Mouse (Mus musculus): ENCODE measurements around the gene Tsga10. TPM values are rescaled to one million over a fixed set of nuclear protein-coding genes. Genes with fewer than 3 reads are reported as not detected.
"Not testable (repeated sequence)": the region's sequence is repeated elsewhere in the genome, so short reads cannot be mapped to it uniquely, and the experiment has no call there.

The Tsga10 gene
- polyA plus RNA-seq, 1 experiment from 2014 or later: 4.8 TPM

DNA sequence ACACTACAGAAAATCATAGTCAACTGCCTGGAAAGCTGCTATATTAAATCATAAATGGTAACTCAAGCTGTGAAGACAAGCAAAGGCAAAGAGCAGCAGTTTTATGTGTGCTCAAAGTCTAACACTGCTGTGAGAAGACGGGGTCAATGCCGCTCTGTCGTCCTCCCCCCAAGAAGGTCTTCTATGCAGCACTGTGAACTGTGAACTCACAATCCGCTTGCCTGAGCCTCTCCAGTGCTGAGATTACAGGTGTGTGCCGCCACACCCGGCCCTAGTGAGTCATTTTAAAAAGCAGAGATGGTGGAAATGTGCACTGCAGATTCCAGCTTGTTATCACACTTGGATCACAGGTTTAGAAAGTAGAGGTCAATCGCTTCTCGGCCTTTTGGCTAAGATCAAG is 19.4 kb downstream of the Tsga10 start:
- H3K27ac ChIP-seq: no peak overlapping the region
- H3K4me3 ChIP-seq (replicated peaks): no peak overlapping the region
- H3K27me3 ChIP-seq (replicated peaks): no peaks in the 10 kb centered on the region
- no peaks in the 10 kb centered on the region for H3K36me3 ChIP-seq
- no peaks in the 10 kb centered on the region for H3K9me3 ChIP-seq
- H3K9ac ChIP-seq: no peak overlapping the region
- no peak overlapping the region for H3K4me2 ChIP-seq
- H3K4me1 ChIP-seq: no peaks in the 10 kb centered on the region
- no peak for ATAC-seq (ENCODE audit: insufficient read depth, low FRiP score, low read depth)
- 75% methylated on average over 8 of the region's 8 CpGs for WGBS

DNA sequence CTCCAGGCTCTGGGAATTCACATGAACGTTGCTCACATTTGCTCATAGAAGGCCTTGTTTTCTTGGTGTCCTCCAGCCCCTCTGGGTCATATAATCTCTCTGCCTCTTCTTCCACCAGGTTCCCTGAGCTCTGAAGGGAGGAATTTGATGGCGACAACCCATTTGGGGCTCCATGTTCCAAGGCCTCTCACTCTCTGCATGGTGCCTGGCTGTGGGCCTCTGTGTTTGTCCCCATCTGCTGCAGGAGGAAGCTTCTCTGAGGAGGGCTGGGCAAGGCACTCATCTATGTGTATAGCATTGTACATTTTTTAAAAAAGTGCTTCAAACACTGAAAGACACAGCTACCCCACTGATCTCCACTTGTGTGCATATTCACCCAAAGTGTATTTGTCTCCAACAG is 34.5 kb downstream of the Tsga10 start:
- WGBS: 71% methylated on average over 2 of the region's 2 CpGs
- no peak for ATAC-seq (ENCODE audit: insufficient read depth, low FRiP score, low read depth)
- no peak overlapping the region for H3K9ac ChIP-seq

DNA sequence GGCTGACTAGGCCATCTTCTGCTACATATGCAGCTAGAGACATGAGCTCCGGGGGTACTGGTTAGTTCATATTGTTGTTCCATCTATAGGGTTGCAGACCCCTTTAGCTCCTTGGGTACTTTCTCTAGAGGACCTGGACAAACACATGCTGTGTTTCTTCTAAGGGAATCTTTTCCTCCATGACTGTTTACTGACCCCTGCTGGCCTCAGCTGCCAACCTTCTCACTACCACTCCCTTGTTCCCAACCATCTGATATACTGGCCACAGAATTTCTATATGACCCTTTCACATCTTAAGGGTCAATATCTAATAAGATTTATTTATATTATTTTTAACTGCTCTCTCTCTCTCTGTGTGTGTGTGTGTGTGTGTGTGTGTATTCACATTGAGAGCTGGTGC is 63.9 kb downstream of the Tsga10 start:
- H3K4me1 ChIP-seq; H3K9me3 ChIP-seq; H3K4me3 ChIP-seq (replicated peaks); H3K27me3 ChIP-seq (replicated peaks); H3K27ac ChIP-seq; H3K36me3 ChIP-seq; H3K9ac ChIP-seq; ATAC-seq (ENCODE audit: insufficient read depth, low FRiP score, low read depth); H3K4me2 ChIP-seq: not testable (repeated sequence)
- WGBS: 59% methylated on average over 1 of the region's 1 CpGs

More for the DNA sequence above, 34.5 kb downstream of the Tsga10 start:
- no peak overlapping the region for H3K27ac ChIP-seq
- no peaks in the 10 kb centered on the region for H3K4me1 ChIP-seq
- no peaks in the 10 kb centered on the region for H3K9me3 ChIP-seq
- H3K4me3 ChIP-seq (replicated peaks): no peak overlapping the region
- no peaks in the 10 kb centered on the region for H3K27me3 ChIP-seq (replicated peaks)
- no peaks in the 10 kb centered on the region for H3K36me3 ChIP-seq
- no peak overlapping the region for H3K4me2 ChIP-seq

DNA sequence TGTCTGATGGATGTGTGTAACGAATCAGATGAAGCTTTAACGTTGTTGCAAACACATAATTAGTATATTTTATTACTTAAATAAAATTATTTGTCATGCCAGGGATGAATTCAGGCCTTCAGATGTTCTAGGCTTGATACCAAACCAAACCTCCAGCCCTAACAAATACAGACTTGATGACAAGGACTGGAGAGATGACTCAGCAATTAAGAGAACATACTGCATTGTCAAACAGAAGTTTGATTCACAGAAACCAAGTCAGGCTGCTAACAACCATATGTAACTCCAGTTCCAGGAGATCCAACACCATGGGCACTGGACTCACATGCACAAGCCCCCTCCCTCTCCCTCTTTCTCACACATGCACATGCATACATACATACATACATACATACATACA is 65.9 kb downstream of the Tsga10 start:
- Histone ChIP-seq H3K9ac (no peak overlapping the region), H3K4me2 (no peak overlapping the region), H3K4me1 (no peaks in the 10 kb centered on the region), H3K9me3 (no peaks in the 10 kb centered on the region), H3K27me3 (replicated peaks) (no peaks in the 10 kb centered on the region), H3K36me3 (no peaks in the 10 kb centered on the region), H3K4me3 (replicated peaks) (no peak overlapping the region), H3K27ac (no peak overlapping the region)
- 87% methylated on average over 2 of the region's 2 CpGs for WGBS
- ATAC-seq (ENCODE audit: insufficient read depth, low FRiP score, low read depth): no peak

DNA sequence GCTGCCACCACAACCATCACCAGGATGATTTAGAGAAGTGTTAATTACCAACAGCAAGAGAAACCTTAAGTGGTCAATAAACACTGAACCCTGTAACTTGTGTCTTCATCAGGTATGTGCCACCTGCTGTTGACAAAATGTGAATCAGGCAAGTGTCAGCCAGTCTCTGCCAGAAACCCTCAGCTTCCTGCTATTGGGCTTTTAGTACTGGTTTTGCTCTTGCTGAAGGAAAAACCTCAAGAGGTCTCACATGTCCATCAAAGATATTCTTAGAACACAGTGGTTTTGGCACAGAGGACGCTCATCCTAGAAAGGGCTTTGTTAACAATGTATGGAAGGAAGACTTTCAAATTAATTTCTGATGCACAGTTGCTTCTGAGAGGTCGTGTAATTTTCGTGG is 66.7 kb downstream of the Tsga10 start:
- Histone ChIP-seq H3K27me3 (replicated peaks) (no peaks in the 10 kb centered on the region), H3K4me2 (no peak overlapping the region), H3K4me3 (replicated peaks) (no peak overlapping the region), H3K9me3 (no peaks in the 10 kb centered on the region), H3K36me3 (no peaks in the 10 kb centered on the region), H3K9ac (no peak overlapping the region), H3K27ac (no peak overlapping the region), H3K4me1 (no peaks in the 10 kb centered on the region)
- no peak for ATAC-seq (ENCODE audit: insufficient read depth, low FRiP score, low read depth)
- WGBS: 57% methylated on average over 3 of the region's 3 CpGs

DNA sequence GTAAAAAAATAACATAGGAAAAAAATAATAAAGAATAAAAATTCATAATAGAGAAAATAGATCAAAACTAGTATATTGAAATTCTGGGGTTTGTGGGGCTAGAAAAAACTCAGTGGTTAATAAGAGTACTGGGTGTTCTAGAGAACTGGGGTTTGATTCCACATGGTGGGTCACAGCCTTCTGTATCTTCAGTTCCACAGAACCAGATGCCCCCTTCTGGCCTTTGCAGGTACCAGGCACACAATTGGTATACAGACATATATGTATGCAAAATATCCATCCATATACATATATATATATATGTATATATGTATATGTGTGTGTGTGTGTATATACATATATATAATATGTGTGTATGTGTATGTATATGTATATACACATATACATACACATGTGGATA is 106.8 kb downstream of the Tsga10 start:
- H3K4me3 ChIP-seq (replicated peaks): no peak overlapping the region
- ATAC-seq (ENCODE audit: insufficient read depth, low FRiP score, low read depth): no peak
- H3K27ac ChIP-seq: no peak overlapping the region
- no peak overlapping the region for H3K9ac ChIP-seq
- no peaks in the 10 kb centered on the region for H3K36me3 ChIP-seq
- H3K9me3 ChIP-seq: no peaks in the 10 kb centered on the region
- no peaks in the 10 kb centered on the region for H3K4me1 ChIP-seq
- no peaks in the 10 kb centered on the region for H3K27me3 ChIP-seq (replicated peaks)
- H3K4me2 ChIP-seq: no peak overlapping the region

DNA sequence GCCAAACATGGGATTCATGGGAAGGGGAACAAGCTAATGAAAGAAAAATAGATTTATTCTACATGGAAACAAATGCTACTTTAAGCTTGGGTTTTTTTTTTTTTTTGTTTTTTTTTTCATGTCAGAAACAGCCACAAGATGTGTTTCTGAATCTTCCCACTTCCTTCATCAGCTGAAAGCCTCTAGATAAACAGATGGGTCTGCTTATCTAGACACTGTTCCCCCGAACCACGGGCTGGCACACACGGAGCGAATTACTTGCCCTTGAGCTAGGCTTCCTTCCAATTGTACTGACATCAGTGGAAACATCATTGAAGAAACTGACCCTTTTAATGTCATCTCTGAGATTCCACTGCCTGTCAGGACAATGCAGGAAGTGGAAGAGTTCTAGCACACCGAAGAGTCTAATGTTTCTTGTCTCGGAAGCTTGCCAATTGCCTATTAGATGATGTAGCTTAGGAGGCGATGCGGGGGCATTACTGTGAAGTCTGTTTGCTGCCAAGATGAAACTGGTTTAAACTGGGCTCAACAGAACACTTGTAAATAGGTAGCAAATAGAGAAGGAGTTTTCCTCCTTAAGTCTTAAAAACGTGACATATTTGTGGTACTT is 121.5 kb downstream of the Tsga10 start:
- Histone ChIP-seq H3K36me3 (no peaks in the 10 kb centered on the region), H3K27ac (no peak overlapping the region), H3K9me3 (no peaks in the 10 kb centered on the region), H3K4me1 (no peaks in the 10 kb centered on the region), H3K4me3 (replicated peaks) (no peak overlapping the region), H3K4me2 (no peak overlapping the region), H3K9ac (no peak overlapping the region), H3K27me3 (replicated peaks) (no peaks in the 10 kb centered on the region)
- 64% methylated on average over 9 of the region's 9 CpGs for WGBS
- ATAC-seq (ENCODE audit: insufficient read depth, low FRiP score, low read depth): no peak

DNA sequence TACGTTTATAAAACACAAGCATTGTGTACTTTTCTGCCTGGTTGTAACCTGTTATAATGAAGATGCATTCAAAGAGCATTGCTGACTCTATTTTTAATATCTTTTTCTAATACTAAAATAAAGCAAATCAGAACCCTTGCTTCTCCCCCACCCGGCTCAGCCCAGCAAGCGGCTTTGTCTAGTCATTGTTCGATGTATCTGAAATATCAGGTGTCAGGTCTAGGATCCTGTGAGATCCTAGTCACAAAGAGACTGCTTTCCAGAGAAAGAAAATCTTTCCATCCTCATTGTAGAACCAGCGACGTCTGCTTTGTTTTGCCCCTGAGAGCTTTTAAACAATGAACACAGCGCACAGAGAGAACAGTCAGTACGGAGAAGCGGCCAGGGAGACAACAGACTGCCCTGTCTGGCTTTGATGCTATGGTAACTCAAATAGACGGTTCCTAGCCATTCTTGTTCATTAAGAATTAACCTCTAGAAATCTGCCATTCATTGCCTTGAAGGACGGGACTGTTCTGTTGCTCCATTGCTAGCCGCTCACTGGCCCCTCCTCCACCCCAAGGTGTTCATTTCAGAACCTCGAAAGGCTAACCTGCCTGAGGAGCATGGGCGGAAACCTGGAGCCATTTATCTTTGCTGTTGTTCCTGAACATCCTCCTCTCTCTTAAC is 123.5 kb downstream of the Tsga10 start:
- Histone ChIP-seq H3K27me3 (replicated peaks) (no peaks in the 10 kb centered on the region), H3K9me3 (no peaks in the 10 kb centered on the region), H3K36me3 (no peaks in the 10 kb centered on the region), H3K9ac (no peak overlapping the region), H3K4me3 (replicated peaks) (no peak overlapping the region), H3K4me2 (no peak overlapping the region), H3K27ac (no peak overlapping the region), H3K4me1 (no peaks in the 10 kb centered on the region)
- no peak for ATAC-seq (ENCODE audit: insufficient read depth, low FRiP score, low read depth)
- 57% methylated on average over 14 of the region's 14 CpGs for WGBS

DNA sequence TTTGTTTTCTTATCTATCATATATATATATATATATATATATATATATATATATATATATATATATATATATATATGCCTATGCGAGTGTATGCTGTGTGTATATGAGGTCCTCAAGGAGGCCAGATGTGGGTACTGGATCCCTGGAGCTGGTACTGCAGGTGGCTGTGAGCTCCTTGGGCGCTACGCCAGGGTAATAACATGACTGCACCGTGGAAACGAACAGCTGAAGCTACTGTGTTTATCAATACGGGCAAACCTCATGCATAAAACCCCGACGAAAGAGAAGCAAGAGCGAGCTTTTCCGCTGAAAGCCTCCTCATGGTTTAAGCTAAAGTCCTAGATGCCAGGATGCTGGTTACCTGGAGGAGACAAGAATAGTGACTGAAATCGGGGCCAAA is 124.1 kb downstream of the Tsga10 start:
- Histone ChIP-seq H3K9me3 (no peaks in the 10 kb centered on the region), H3K4me2 (no peak overlapping the region), H3K27ac (no peak overlapping the region), H3K36me3 (no peaks in the 10 kb centered on the region), H3K9ac (no peak overlapping the region), H3K4me1 (no peaks in the 10 kb centered on the region), H3K4me3 (replicated peaks) (no peak overlapping the region), H3K27me3 (replicated peaks) (no peaks in the 10 kb centered on the region)
- ATAC-seq (ENCODE audit: insufficient read depth, low FRiP score, low read depth): no peak
- 74% methylated on average over 11 of the region's 11 CpGs for WGBS

DNA sequence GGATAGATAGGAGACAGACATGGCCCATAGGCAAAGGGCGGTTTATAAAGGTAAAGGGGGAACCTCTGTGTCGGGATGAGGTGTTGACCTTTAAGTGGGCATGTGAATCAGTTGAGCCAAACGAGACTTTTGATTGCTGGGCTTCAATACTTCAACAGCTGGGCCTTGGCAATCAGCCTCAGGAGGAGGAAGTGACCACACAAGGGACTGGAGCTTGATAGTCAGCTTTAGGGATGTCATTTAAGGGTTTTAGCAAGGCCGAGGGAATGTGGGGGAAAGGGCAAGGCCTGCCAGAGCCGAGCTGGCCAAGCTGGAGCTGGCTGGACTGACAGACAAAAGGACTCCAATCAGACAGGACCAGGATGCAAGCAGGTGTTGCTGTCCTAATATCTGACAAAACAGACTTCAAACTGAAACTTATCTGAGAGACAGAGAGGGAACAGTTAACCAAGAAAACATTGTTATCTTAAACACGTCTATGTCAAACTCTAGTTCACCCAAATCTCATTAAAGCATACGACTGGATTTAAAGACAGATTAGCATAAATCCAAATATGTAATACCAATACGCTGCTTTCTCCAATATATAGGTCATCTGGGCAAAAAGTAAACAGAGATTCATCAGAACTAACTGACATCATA is 125.9 kb downstream of the Tsga10 start:
- Histone ChIP-seq H3K4me1 (no peaks in the 10 kb centered on the region), H3K9ac (no peak overlapping the region), H3K27ac (no peak overlapping the region), H3K27me3 (replicated peaks) (no peaks in the 10 kb centered on the region), H3K36me3 (no peaks in the 10 kb centered on the region), H3K9me3 (no peaks in the 10 kb centered on the region), H3K4me2 (no peak overlapping the region), H3K4me3 (replicated peaks) (no peak overlapping the region)
- 56% methylated on average over 8 of the region's 8 CpGs for WGBS
- no peak for ATAC-seq (ENCODE audit: insufficient read depth, low FRiP score, low read depth)

DNA sequence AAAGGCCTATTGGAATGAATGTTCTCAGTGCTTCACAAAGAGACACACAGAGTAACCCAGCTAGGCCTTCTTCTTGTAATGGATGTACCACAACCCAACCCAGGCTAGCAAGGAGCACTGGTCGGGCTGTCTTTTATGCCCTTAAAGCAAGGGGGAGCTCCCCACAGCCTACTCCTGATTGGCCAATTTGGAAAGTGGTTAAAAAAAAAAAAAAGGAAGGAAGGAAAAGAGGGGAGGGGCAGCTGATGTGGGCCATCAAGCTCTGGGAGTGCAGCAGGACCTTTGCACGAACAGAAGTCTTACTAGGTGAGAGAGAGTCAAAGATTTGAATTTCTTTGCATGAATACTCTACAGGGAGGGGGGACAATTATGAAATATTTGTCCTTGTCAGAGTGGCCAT is 127.3 kb downstream of the Tsga10 start:
- WGBS: 65% methylated on average over 2 of the region's 2 CpGs
- H3K4me1 ChIP-seq: no peaks in the 10 kb centered on the region
- no peak overlapping the region for H3K4me3 ChIP-seq (replicated peaks)
- H3K4me2 ChIP-seq: no peak overlapping the region
- no peak for ATAC-seq (ENCODE audit: insufficient read depth, low FRiP score, low read depth)
- no peaks in the 10 kb centered on the region for H3K36me3 ChIP-seq
- H3K9me3 ChIP-seq: no peaks in the 10 kb centered on the region
- H3K9ac ChIP-seq: no peak overlapping the region
- H3K27me3 ChIP-seq (replicated peaks): no peaks in the 10 kb centered on the region
- no peak overlapping the region for H3K27ac ChIP-seq

DNA sequence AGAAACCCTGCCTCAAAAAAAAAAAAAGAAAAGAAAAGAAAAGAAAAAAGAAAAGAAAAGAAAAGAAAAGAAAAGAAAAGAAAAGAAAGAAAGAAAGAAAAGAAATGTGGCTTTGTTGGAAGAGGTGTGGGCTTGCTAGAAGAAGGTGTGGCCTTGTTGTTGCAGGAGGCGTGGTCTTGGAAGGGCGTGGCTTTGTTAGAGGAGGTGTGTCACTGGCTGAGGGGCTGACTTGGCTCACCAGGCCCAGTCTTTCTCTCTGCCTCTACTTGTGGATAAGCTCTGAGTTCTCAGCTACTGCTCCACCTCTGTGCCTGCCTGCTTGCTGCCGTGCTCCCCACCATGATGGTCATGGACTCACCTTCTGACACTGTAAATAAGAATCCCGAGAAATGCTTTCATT is 129.2 kb downstream of the Tsga10 start:
- ATAC-seq (ENCODE audit: insufficient read depth, low FRiP score, low read depth): no peak
- Histone ChIP-seq H3K9ac (no peak overlapping the region), H3K36me3 (no peaks in the 10 kb centered on the region), H3K27me3 (replicated peaks) (no peaks in the 10 kb centered on the region), H3K4me1 (no peaks in the 10 kb centered on the region), H3K4me3 (replicated peaks) (no peak overlapping the region), H3K9me3 (no peaks in the 10 kb centered on the region), H3K27ac (no peak overlapping the region), H3K4me2 (no peak overlapping the region)
- WGBS: 74% methylated on average over 4 of the region's 4 CpGs
